Mouse (Mus musculus) neural tube, embryonic 14.5 days (tissue): Measurements from ENCODE around the gene Anapc13. TPM values are rescaled to one million over a fixed set of nuclear protein-coding genes. Genes with fewer than 3 reads are reported as not detected.

ENCODE experiments used
- ATAC-seq: fragments of 200-750 bp; cut with Nextera tagmentation; 2 replicates; pipeline ENCODE4 v1.8.0; 2017; ENCODE audit warnings: low read depth, mild to moderate bottlenecking, moderate TSS enrichment, moderate library complexity
- H3K27ac ChIP-seq: fragments of 300-500 bp; sonication (generic); 2 replicates; pipeline ENCODE4 v1.5.1; 2014; ENCODE audit warnings: low read depth, mild to moderate bottlenecking, control low read depth, low read length, moderate library complexity, mixed read lengths
- H3K27me3 ChIP-seq: fragments of 300-500 bp; sonication (generic); 2 replicates; pipeline ENCODE4 v1.6.1; 2014; ENCODE audit warnings: low read length; ENCODE audit not compliant: control insufficient read depth, insufficient read depth
- H3K36me3 ChIP-seq: fragments of 300-500 bp; sonication (generic); 2 replicates; pipeline ENCODE4 v1.6.1; 2014; ENCODE audit warnings: low read length, mixed read lengths; ENCODE audit not compliant: control insufficient read depth, insufficient read depth
- H3K4me1 ChIP-seq: fragments of 300-500 bp; sonication (generic); 2 replicates; pipeline ENCODE4 v1.6.1; 2014; ENCODE audit warnings: low read length; ENCODE audit not compliant: control insufficient read depth, insufficient read depth
- H3K4me2 ChIP-seq: fragments of 300-500 bp; sonication (generic); 2 replicates; pipeline ENCODE4 v1.6.1; 2014; ENCODE audit warnings: mild to moderate bottlenecking, low read depth, low read length, control low read depth
- H3K4me3 ChIP-seq: fragments of 300-500 bp; sonication (generic); 2 replicates; pipeline ENCODE4 v1.5.1; 2014; ENCODE audit warnings: low read depth, low read length, control low read depth, mixed read lengths
- H3K9ac ChIP-seq: fragments of 300-500 bp; sonication (generic); replicated peaks from 2 replicates; pipeline ENCODE4 v1.6.1; 2014; ENCODE audit warnings: low read depth, mild to moderate bottlenecking, control low read depth, low read length, mixed read lengths
- H3K9me3 ChIP-seq: fragments of 300-500 bp; sonication (generic); 2 replicates; pipeline ENCODE4 v1.6.1; 2016; ENCODE audit warnings: low read length; ENCODE audit not compliant: control insufficient read depth
- WGBS: fragments of 180-500 bp; shearing (Covaris S2); extraction: QIAGEN DNeasy Blood & Tissue Kit; methylation state at CpG from one replicate; pipeline ENCODE4 v1.1.7; 2014; 5-methylcytosine and 5-hydroxymethylcytosine counted together
- polyA plus RNA-seq: library from polyadenylated mRNA; unstranded; fragments of >200 nt; fragmentation: Nextera tagmentation; extraction: Ambion mirVana; gene quantifications from 2 replicates; pipeline ENCODE4 v1.2.1, GENCODE M21; 2014

Anapc13 gene
- polyA plus RNA-seq = 132 and 160 TPM in 2 replicates

GRCm38 (mm10) chr9:102625983-102626838, at the start of gene Anapc13, which contains the start of gene Cep63:
Gene Anapc13, plus strand, starts transcription at chr9:102626296.
Gene Cep63, minus strand, starts transcription at chr9:102626534.
- Histone ChIP-seq H3K27me3 (no peaks in the 10 kb centered on the region), H3K36me3 (no peaks in the 10 kb centered on the region), H3K27ac (peak within 1 kb of the TSS; percentile 97), H3K9me3 (no peaks in the 10 kb centered on the region), H3K4me3 (peak within 1 kb of the TSS; percentile 92), H3K4me1 (peaks cover 10% of the 10 kb centered on the region; the same call in 1 of the 2 replicates), H3K9ac (peak within 1 kb of the TSS; percentile 97), H3K4me2 (peak within 1 kb of the TSS; percentile 73)
- under 1% methylated on average over 84 of the region's 84 CpGs for WGBS
- peak; percentile 95 for ATAC-seq

- no peaks in the 10 kb centered on the region for H3K27me3 ChIP-seq
- H3K4me3 ChIP-seq = no peak overlapping the region
- no peak overlapping the region for H3K4me2 ChIP-seq
- H3K27ac ChIP-seq = no peak overlapping the region
- H3K36me3 ChIP-seq = no peaks in the 10 kb centered on the region
- 85% methylated on average over 5 of the region's 5 CpGs for WGBS
- H3K9ac ChIP-seq = no peak overlapping the region
- H3K9me3 ChIP-seq = no peaks in the 10 kb centered on the region
- H3K4me1 ChIP-seq = no peaks in the 10 kb centered on the region
- no peak for ATAC-seq
Observed at GRCm38 (mm10) chr9:102577480-102577879, 48.6 kb upstream of the Anapc13 start.

- WGBS = 71% methylated on average over 12 of the region's 12 CpGs
- no peak for ATAC-seq
Observed at GRCm38 (mm10) chr9:102581921-102582469, 44.1 kb upstream of the Anapc13 start.

GRCm38 (mm10) chr9:102587347-102587746, 38.7 kb upstream of the Anapc13 start:
- Histone ChIP-seq H3K27me3 (no peaks in the 10 kb centered on the region), H3K9me3 (no peaks in the 10 kb centered on the region), H3K4me1 (no peaks in the 10 kb centered on the region), H3K27ac (no peak overlapping the region), H3K4me3 (no peak overlapping the region), H3K9ac (no peak overlapping the region), H3K4me2 (no peak overlapping the region), H3K36me3 (no peaks in the 10 kb centered on the region)
- ATAC-seq = no peak
- 59% methylated on average over 5 of the region's 5 CpGs for WGBS

More at GRCm38 (mm10) chr9:102581921-102582469, 44.1 kb upstream of the Anapc13 start:
- no peaks in the 10 kb centered on the region for H3K4me1 ChIP-seq
- no peak overlapping the region for H3K9ac ChIP-seq
- no peak overlapping the region for H3K4me2 ChIP-seq
- no peaks in the 10 kb centered on the region for H3K27me3 ChIP-seq
- H3K4me3 ChIP-seq = no peak overlapping the region
- H3K9me3 ChIP-seq = no peaks in the 10 kb centered on the region
- H3K36me3 ChIP-seq = no peaks in the 10 kb centered on the region
- H3K27ac ChIP-seq = no peak overlapping the region

- H3K4me1 ChIP-seq = no peaks in the 10 kb centered on the region
- no peak overlapping the region for H3K4me3 ChIP-seq
- no peaks in the 10 kb centered on the region for H3K27me3 ChIP-seq
- H3K4me2 ChIP-seq = no peak overlapping the region
- no peak overlapping the region for H3K27ac ChIP-seq
- 62% methylated on average over 6 of the region's 6 CpGs for WGBS
- H3K9ac ChIP-seq = no peak overlapping the region
- no peaks in the 10 kb centered on the region for H3K9me3 ChIP-seq
- H3K36me3 ChIP-seq = peaks cover 12% of the 10 kb centered on the region
- no peak for ATAC-seq
Observed at GRCm38 (mm10) chr9:102594667-102595393, 31.3 kb upstream of the Anapc13 start.

- Histone ChIP-seq H3K27ac (no peak overlapping the region), H3K36me3 (peaks cover 15% of the 10 kb centered on the region), H3K4me2 (no peak overlapping the region), H3K9ac (no peak overlapping the region), H3K9me3 (no peaks in the 10 kb centered on the region), H3K4me3 (no peak overlapping the region), H3K4me1 (no peaks in the 10 kb centered on the region), H3K27me3 (no peaks in the 10 kb centered on the region)
- no peak for ATAC-seq
- 84% methylated on average over 8 of the region's 8 CpGs for WGBS
Observed at GRCm38 (mm10) chr9:102595662-102596436, 30.2 kb upstream of the Anapc13 start.

- no peaks in the 10 kb centered on the region for H3K4me1 ChIP-seq
- no peak for ATAC-seq
- H3K9ac ChIP-seq = no peak overlapping the region
- H3K9me3 ChIP-seq = no peaks in the 10 kb centered on the region
- H3K36me3 ChIP-seq = peaks cover 19% of the 10 kb centered on the region
- H3K27me3 ChIP-seq = no peaks in the 10 kb centered on the region
- no peak overlapping the region for H3K4me3 ChIP-seq
- H3K27ac ChIP-seq = no peak overlapping the region
- no peak overlapping the region for H3K4me2 ChIP-seq
- 85% methylated on average over 2 of the region's 2 CpGs for WGBS
Observed at GRCm38 (mm10) chr9:102601187-102601586, 24.9 kb upstream of the Anapc13 start.

GRCm38 (mm10) chr9:102601666-102602065, 24.4 kb upstream of the Anapc13 start:
- 90% methylated on average over 2 of the region's 2 CpGs for WGBS
- Histone ChIP-seq H3K4me3 (no peak overlapping the region), H3K4me2 (no peak overlapping the region), H3K9ac (no peak overlapping the region), H3K27ac (no peak overlapping the region), H3K27me3 (no peaks in the 10 kb centered on the region), H3K9me3 (no peaks in the 10 kb centered on the region), H3K4me1 (no peaks in the 10 kb centered on the region), H3K36me3 (peaks cover 16% of the 10 kb centered on the region; the same call in 1 of the 2 replicates)
- ATAC-seq = no peak
